Mouse (Mus musculus) lung, embryonic 16.5 days (tissue): ENCODE results near the gene Ppp3ca. TPM values are rescaled to one million over a fixed set of nuclear protein-coding genes. Genes with fewer than 3 reads are reported as not detected.

Experiments used
- ATAC-seq: fragments of 200-750 bp; cut with Nextera tagmentation; 2 replicates; pipeline ENCODE4 v1.8.0; 2017; ENCODE audit warnings: low read depth, mild to moderate bottlenecking, moderate library complexity
- H3K27ac ChIP-seq: fragments of 300-500 bp; sonication (generic); 2 replicates; pipeline ENCODE4 v1.5.1; 2014; ENCODE audit warnings: mild to moderate bottlenecking, control low read depth, low read length
- H3K27me3 ChIP-seq: fragments of 300-500 bp; sonication (generic); 2 replicates; pipeline ENCODE4 v1.6.1; 2014; ENCODE audit warnings: low read depth, low read length, mixed read lengths; ENCODE audit not compliant: control insufficient read depth, insufficient read depth
- H3K36me3 ChIP-seq: fragments of 300-500 bp; sonication (generic); 2 replicates; pipeline ENCODE4 v1.6.1; 2014; ENCODE audit warnings: low read length; ENCODE audit not compliant: control insufficient read depth, insufficient read depth
- H3K4me1 ChIP-seq: fragments of 300-500 bp; sonication (generic); replicated peaks from 2 replicates; pipeline ENCODE4 v1.6.1; 2014; ENCODE audit warnings: low read length, mixed read lengths; ENCODE audit not compliant: control insufficient read depth, insufficient read depth
- H3K4me2 ChIP-seq: fragments of 300-500 bp; sonication (generic); 2 replicates; pipeline ENCODE4 v1.6.1; 2014; ENCODE audit warnings: low read depth, low read length, control low read depth
- H3K4me3 ChIP-seq: fragments of 300-500 bp; sonication (generic); 2 replicates; pipeline ENCODE4 v1.5.1; 2014; ENCODE audit warnings: mild to moderate bottlenecking, low read length, control low read depth
- H3K9ac ChIP-seq: fragments of 300-500 bp; sonication (generic); 2 replicates; pipeline ENCODE4 v1.6.1; 2014; ENCODE audit warnings: low read length, control low read depth
- H3K9me3 ChIP-seq: fragments of 300-500 bp; sonication (generic); 2 replicates; pipeline ENCODE4 v1.6.1; 2016; ENCODE audit warnings: low read length; ENCODE audit not compliant: control insufficient read depth
- WGBS: fragments of 180-500 bp; shearing (Covaris S2); extraction: QIAGEN DNeasy Blood & Tissue Kit; methylation state at CpG from one replicate; pipeline ENCODE4 v1.1.7; 2014; 5-methylcytosine and 5-hydroxymethylcytosine counted together
- polyA plus RNA-seq: library from polyadenylated mRNA; unstranded; fragments of >200 nt; fragmentation: Nextera tagmentation; extraction: Ambion mirVana; gene quantifications from 2 replicates; pipeline ENCODE4 v1.2.1, GENCODE M21; 2015

Gene Ppp3ca
- polyA plus RNA-seq, 1 experiment from 2014 or later, result 66.1 TPM

DNA sequence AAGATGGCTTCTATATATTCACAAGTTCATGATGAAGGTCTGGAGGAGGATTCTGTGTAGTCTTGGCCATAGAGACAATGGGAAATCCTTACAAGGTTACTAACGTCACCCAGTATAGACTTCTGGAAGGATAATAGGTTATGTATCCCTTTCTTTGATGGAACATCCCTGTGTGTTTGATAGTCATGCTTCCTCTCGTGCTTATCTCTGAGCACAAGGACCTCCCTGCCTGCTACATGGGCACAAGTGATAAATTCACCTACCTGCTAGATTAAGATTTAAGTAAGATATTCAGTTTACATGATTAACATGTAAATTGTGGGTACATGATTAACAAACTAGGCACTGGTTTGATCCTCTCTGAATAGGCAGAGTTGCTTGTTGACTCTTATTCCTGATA, 152.1 kb downstream of the Ppp3ca start:
- no peak overlapping the region for H3K9ac ChIP-seq
- ATAC-seq, result no peak
- 82% methylated on average over 2 of the region's 2 CpGs for WGBS
- no peaks in the 10 kb centered on the region for H3K36me3 ChIP-seq
- H3K27me3 ChIP-seq, result no peaks in the 10 kb centered on the region
- 0 out of 2 replicates have a peak, but pooled peaks cover 3% of the 10 kb centered on the region for H3K4me1 ChIP-seq
- H3K4me2 ChIP-seq, result no peak overlapping the region
- H3K4me3 ChIP-seq, result no peak overlapping the region
- no peaks in the 10 kb centered on the region for H3K9me3 ChIP-seq
- H3K27ac ChIP-seq, result no peak overlapping the region

DNA sequence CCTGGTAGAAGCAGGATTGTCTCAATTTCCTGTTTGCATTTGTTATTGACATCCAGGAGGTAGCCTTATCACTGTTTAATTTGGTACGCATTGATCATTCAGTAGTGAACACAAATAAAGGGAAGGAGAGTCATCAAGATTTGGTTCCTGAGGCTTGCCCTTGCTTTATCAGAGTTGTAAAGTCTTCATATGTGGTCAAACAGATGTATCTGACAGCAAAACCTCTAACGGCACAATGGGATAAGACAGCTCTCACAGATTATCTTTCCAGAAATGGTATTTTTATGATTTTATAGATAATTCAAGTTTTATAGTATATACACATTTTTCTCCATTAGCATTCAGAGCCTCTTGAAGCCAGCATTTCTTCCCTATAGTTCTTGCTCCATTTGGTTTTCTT, 152.5 kb downstream of the Ppp3ca start:
- H3K4me1 ChIP-seq, result 0 out of 2 replicates have a peak, but pooled peaks cover 3% of the 10 kb centered on the region
- no peak overlapping the region for H3K4me3 ChIP-seq
- no peak overlapping the region for H3K4me2 ChIP-seq
- H3K36me3 ChIP-seq, result no peaks in the 10 kb centered on the region
- no peak overlapping the region for H3K27ac ChIP-seq
- ATAC-seq, result no peak
- no peaks in the 10 kb centered on the region for H3K9me3 ChIP-seq
- no peaks in the 10 kb centered on the region for H3K27me3 ChIP-seq
- no peak overlapping the region for H3K9ac ChIP-seq
- WGBS, result 79% methylated on average over 2 of the region's 2 CpGs

DNA sequence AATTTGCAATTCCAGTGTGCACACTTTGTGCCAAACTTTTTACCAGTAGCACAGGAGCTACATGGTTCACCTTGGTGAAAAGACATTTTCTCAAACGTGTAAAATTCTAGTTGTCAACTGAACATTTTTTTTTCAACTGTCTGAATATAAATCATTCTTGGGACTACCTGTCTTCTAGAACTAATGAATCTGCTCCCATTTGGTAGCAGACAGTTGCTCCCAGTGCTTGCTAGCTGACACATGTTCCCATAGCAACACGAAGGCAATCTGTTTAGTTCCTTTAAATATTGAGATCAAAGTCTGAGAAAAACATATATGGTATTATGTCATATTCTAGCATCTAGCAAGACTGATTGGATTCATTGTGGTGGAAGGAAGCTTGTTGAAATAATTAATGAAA, 158.5 kb downstream of the Ppp3ca start:
- 63% methylated on average over 2 of the region's 2 CpGs for WGBS
- ATAC-seq, result no peak
- Histone ChIP-seq H3K4me1 (peaks cover 4% of the 10 kb centered on the region), H3K4me3 (no peak overlapping the region), H3K27me3 (no peaks in the 10 kb centered on the region), H3K9ac (no peak overlapping the region), H3K36me3 (no peaks in the 10 kb centered on the region), H3K9me3 (no peaks in the 10 kb centered on the region), H3K4me2 (no peak overlapping the region), H3K27ac (no peak overlapping the region)

DNA sequence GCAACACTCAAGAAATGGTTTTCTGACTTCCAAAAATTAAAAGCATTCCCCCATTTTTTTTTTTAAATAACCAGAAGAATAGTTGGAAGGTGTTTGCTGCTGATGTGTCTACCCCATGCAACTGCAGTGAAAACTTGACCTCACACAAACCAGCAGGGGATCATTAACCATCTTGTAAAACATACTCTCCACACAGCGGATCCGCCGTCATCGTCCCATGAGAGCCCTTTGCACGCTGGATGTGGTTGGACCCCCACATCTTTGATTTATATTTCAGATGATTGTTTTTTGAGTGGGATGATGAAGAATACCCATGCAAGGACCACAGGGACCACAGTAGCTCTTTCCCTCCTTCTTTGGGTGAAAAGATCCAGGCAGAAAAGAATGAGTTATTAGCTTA, 159.2 kb downstream of the Ppp3ca start:
- no peak overlapping the region for H3K9ac ChIP-seq
- no peak overlapping the region for H3K4me2 ChIP-seq
- H3K36me3 ChIP-seq, result no peaks in the 10 kb centered on the region
- H3K27ac ChIP-seq, result no peak overlapping the region
- no peaks in the 10 kb centered on the region for H3K9me3 ChIP-seq
- 91% methylated on average over 5 of the region's 5 CpGs for WGBS
- no peak overlapping the region for H3K4me3 ChIP-seq
- H3K27me3 ChIP-seq, result no peaks in the 10 kb centered on the region
- no peak for ATAC-seq
- H3K4me1 ChIP-seq, result peaks cover 10% of the 10 kb centered on the region

DNA sequence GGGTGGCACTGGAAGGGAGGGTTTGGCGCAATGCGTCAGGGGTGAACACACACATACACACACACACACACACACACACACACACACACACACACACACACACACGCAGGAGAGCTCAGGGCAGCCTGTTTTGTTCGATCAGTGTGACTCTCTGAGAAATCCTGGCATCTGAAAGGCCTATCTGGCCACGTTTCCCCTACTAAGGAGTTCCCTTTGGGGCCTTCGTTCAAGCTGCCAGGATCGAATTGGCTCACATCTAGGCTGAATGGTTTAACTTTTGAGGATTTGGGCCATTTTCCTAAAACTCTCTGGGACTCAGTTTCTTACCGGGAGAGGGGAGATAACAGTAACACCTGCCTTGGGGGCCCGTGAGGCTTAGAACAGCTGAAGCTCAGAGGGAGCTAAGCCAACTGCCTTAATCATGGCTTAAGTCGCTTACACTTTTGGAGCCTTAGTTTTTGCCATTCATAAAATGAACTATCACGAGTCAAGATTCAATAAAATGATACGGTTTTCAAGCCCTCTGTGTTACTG, 160.8 kb downstream of the Ppp3ca start:
- H3K9me3 ChIP-seq, result no peaks in the 10 kb centered on the region
- no peak overlapping the region for H3K27ac ChIP-seq
- H3K9ac ChIP-seq, result no peak overlapping the region
- ATAC-seq, result no peak
- H3K4me1 ChIP-seq, result peaks cover 16% of the 10 kb centered on the region
- H3K4me2 ChIP-seq, result no peak overlapping the region
- no peaks in the 10 kb centered on the region for H3K27me3 ChIP-seq
- H3K36me3 ChIP-seq, result no peaks in the 10 kb centered on the region
- WGBS, result 79% methylated on average over 12 of the region's 12 CpGs
- no peak overlapping the region for H3K4me3 ChIP-seq

DNA sequence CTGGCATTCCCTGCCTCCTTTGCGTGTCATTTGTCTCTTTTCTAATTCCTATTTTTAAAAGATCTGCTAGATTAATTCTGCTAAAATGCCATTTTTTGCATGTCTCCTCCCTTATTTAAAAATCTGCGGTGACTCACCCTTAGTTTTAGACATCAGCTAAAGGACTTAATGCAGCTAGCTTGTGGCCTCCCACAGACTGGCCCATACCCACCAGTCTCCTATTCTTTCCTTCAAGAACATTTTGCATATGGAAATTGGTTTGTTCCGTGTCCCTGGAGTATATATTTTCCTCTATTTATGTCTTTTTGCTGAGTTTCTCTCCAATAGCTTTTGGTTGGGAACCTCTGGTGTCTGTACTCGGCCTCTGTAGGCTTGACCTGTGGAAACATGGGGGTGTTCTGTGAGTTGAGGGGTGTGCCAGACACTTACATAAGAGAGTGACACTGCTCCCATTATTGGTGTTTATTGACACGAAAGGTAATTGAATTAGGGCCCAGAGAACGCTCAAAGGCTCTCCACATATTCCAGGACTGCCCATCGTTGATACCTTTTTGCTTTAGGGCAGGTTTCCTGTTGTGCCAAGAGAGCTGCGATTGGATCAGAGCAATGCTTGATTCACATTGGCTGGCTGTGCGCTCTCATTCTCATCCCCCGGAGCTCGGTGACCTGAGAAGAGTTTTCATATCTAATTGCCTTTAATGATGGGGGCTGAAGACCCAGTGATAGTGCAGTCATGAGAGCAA, 163.2 kb downstream of the Ppp3ca start:
- no peaks in the 10 kb centered on the region; the same call in 1 of the 2 replicates for H3K9me3 ChIP-seq
- H3K4me2 ChIP-seq, result no peak overlapping the region
- H3K27ac ChIP-seq, result no peak overlapping the region
- WGBS, result 63% methylated on average over 11 of the region's 11 CpGs
- H3K36me3 ChIP-seq, result no peaks in the 10 kb centered on the region
- H3K4me1 ChIP-seq, result peaks cover 26% of the 10 kb centered on the region
- H3K27me3 ChIP-seq, result no peaks in the 10 kb centered on the region
- H3K4me3 ChIP-seq, result no peak overlapping the region
- no peak for ATAC-seq
- no peak overlapping the region for H3K9ac ChIP-seq

DNA sequence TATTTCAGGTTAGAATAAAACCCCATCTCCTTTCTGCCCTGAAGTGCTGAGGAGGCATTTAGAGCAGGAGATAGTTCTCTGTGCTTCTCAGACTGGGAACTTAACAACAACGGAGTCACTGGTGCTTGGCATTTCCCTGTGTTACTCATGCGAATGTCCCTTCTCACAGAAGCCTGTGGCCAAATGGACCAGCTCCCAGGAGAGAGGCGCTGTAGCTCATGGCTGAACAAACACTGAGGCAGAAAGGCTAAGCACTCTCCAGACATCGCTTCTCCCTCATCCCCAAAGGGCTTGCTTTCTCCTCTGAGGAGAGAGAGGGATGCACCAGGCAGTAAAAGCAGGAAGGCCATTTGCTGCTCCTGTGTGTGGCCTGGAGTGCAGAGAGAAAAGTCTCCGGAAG, 164.0 kb downstream of the Ppp3ca start:
- no peak overlapping the region for H3K4me2 ChIP-seq
- no peak overlapping the region for H3K27ac ChIP-seq
- peak; percentile 59 for ATAC-seq
- no peak overlapping the region for H3K4me3 ChIP-seq
- no peaks in the 10 kb centered on the region; the same call in 1 of the 2 replicates for H3K9me3 ChIP-seq
- H3K27me3 ChIP-seq, result no peaks in the 10 kb centered on the region
- H3K4me1 ChIP-seq, result peaks cover 26% of the 10 kb centered on the region
- H3K36me3 ChIP-seq, result no peaks in the 10 kb centered on the region
- no peak overlapping the region for H3K9ac ChIP-seq
- 14% methylated on average over 5 of the region's 5 CpGs for WGBS

DNA sequence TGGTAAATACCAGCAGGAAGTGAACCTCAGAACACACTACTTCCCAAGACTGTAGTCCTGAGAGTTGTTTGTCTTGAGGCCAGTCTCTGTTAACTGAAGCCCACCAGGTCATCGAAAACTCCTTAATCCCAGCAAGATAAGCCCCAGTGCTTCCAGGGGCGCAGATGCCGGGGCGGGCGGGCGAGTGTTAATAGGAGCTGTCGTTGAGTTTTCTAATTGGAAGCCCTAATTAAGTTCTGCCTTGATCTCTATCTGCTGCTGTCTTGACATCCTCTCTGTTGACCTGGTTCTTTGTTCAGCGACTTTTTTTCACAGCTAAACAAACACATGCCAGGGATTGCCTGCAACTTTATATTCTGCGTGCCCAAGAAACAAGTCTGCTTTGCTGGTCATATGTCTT, 165.9 kb downstream of the Ppp3ca start:
- no peak for ATAC-seq
- no peaks in the 10 kb centered on the region for H3K36me3 ChIP-seq
- peaks cover 26% of the 10 kb centered on the region for H3K4me1 ChIP-seq
- WGBS, result 52% methylated on average over 9 of the region's 9 CpGs
- H3K9me3 ChIP-seq, result no peaks in the 10 kb centered on the region; the same call in 1 of the 2 replicates
- H3K4me2 ChIP-seq, result no peak overlapping the region
- H3K9ac ChIP-seq, result no peak overlapping the region
- H3K4me3 ChIP-seq, result no peak overlapping the region
- H3K27ac ChIP-seq, result no peak overlapping the region
- no peaks in the 10 kb centered on the region for H3K27me3 ChIP-seq

DNA sequence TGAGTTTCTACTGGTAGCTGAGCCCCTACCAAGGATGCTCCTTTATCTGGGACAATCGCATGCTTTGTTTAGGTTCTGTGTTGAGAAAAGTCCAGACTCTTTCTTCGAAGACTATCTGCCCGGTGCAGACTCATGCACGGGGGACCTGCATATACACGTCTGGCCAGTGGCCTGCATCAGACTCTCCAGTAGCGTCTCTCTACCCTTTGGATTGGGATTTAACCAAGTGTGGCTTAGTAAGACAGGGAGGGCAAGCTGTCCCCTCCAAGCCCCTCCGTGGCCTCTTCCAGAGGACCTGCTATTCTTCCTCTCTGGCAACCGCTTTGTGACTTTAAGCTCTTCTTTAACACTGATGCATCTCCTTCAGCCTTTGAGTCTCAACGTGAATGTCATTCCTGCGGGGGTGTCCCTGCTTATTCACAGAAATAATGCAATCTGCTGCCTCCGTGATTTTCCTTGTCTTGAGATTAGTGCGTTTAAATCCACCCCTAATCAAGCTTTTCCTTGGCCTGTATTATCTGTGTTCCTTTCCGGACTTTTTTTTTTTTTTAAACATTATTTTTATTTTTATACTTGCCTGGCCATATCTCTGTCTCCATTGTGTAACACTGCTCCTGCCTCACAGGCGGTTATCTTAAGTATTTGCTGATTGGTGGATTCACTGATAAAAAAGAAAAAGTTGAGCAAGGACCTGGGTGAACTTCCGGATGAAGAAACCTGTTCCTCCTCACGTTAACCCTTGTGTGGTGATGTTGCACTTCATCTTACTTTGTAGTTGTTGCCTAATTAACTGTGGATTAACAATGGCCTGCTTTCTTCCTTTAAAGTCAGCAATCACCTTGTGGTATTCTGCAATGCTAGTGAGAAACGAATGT, 166.6 kb downstream of the Ppp3ca start:
- peak overlapping the region; percentile 12; the same call in 1 of the 2 replicates for H3K4me2 ChIP-seq
- H3K36me3 ChIP-seq, result no peaks in the 10 kb centered on the region
- H3K27ac ChIP-seq, result no peak overlapping the region
- WGBS, result 37% methylated on average over 17 of the region's 17 CpGs
- no peak overlapping the region for H3K4me3 ChIP-seq
- H3K9me3 ChIP-seq, result no peaks in the 10 kb centered on the region; the same call in 1 of the 2 replicates
- ATAC-seq, result 0 out of 2 replicates have a peak, but pooled peaks have one; percentile 18
- no peaks in the 10 kb centered on the region for H3K27me3 ChIP-seq
- no peak overlapping the region for H3K9ac ChIP-seq
- H3K4me1 ChIP-seq, result peaks cover 26% of the 10 kb centered on the region
